Mouse (Mus musculus): Measurements from ENCODE around the gene Klhl28. TPM values are rescaled to one million over a fixed set of nuclear protein-coding genes. Genes with fewer than 3 reads are reported as not detected.
A peak's percentile ranks its signal among the peaks of the same experiment; 100 is the strongest.

Klhl28 gene
- total and polyA plus RNA-seq, 3 experiments: 3.3 to 169 (median 3.7) TPM

DNA sequence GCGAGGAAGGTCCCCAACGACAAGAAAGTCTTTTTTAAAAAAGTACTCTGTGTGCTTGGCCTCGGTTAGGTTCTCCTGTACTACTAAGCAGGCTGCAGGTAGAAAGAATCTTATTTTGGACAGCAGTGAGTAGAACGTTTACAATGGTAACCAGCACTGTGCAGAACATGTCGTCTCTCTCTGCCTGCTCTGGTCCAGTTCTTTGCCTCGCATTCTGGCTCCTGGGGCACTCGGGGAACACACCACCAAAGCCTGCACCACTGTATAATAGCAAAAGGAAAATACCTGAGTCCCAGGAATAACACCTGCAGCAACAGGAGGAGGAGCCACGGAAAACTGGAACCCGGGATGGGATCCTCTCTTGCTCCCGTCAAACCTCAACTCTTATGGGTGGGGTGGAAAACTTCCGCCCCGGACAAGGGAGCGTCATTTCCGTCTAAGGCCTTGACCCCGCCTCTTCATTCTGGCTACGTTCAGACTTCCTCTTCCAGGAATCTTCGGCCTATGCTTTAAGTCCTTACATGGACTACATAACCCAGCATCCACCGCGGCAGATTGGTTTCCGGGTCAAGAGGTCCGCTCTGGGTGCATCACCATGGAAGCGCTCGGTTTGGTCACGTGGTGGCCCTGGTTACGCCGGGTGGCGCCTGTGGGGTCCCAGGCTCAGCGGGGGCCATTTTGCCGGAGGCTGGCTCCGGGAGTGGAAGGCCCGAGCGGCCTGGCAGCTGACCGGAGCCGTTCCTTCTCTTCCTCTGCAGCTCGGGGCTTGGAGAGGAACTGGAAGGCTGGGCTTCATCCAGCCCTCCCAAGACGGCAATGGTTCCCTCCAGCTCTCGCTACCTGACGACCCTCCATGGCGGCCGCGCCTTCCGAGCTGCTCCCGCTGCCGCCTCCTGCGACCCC lies at the start of gene Klhl28, which contains the start of gene Togaram1 (continued):
- peak; percentile 79 for TF ChIP-seq POLR2AphosphoS2 (IDR thresholded peaks at IDR 0.05; ENCODE audit: low read length)
- no peak for TF ChIP-seq E2F4 (IDR thresholded peaks at IDR 0.05; ENCODE audit: borderline replicate concordance, low read depth, low read length)
- peak; percentile 55 for TF ChIP-seq ETS1 (IDR thresholded peaks at IDR 0.05; ENCODE audit: low read depth, low read length)
- TF ChIP-seq MEF2A (IDR thresholded peaks at IDR 0.05; ENCODE audit: extremely low read depth, insufficient replicate concordance, low read depth, low read length, poor library complexity, severe bottlenecking): peak; percentile 59; the same call in 1 of the 2 replicates
- TF ChIP-seq ELF1 (IDR thresholded peaks at IDR 0.05; ENCODE audit: low read depth, low read length): peak; percentile 95

GRCm38 (mm10) chr12:65007725-65008124 lies 42.4 kb upstream of the Klhl28 start:
- Histone ChIP-seq H3K36me3 (ENCODE audit: control insufficient read depth in 1 of 2, insufficient read depth in 2 of 2, low read length in 2 of 2) (peaks cover 13 to 49% of the 10 kb centered on the region in 2 experiments), H3K27me3 (ENCODE audit: control insufficient read depth in 1 of 2, insufficient read depth in 2 of 2, low read length in 2 of 2) (no peaks in the 10 kb centered on the region), H3K4me1 (ENCODE audit: control insufficient read depth in 1 of 2, insufficient read depth in 2 of 2, low read length in 2 of 2) (peaks cover 2 to 8% of the 10 kb centered on the region in 2 experiments; a peak in 3 of 4 replicates), H3K9me3 (replicated peaks; ENCODE audit: insufficient read depth, low read length) (no peaks in the 10 kb centered on the region), H3K27ac (ENCODE audit: control insufficient read depth, low read depth, low read length) (no peak overlapping the region), H3K79me2 (ENCODE audit: control insufficient read depth, insufficient read depth, low read length, poor library complexity) (no peaks in the 10 kb centered on the region), H3K4me3 (ENCODE audit: control insufficient read depth in 1 of 2, insufficient read depth in 1 of 2, low read depth in 2 of 2, low read length in 2 of 2) (no peak overlapping the region), H3K9ac (ENCODE audit: control insufficient read depth, low read depth, low read length, poor library complexity, severe bottlenecking) (no peak overlapping the region)
- TF ChIP-seq EP300 (IDR thresholded peaks at IDR 0.05; ENCODE audit: low read depth in 1 of 2, low read length in 2 of 2) (peak; percentile 25 to 55; a peak in 2 of 4 replicates), HCFC1 (IDR thresholded peaks at IDR 0.05; ENCODE audit: low read depth, low read length) (no peak), POLR2AphosphoS2 (IDR thresholded peaks at IDR 0.05; ENCODE audit: low read length) (no peak), E2F4 (IDR thresholded peaks at IDR 0.05; ENCODE audit: borderline replicate concordance, low read depth, low read length) (no peak), ZMIZ1 (IDR thresholded peaks at IDR 0.05; ENCODE audit: low read depth, low read length) (no peak), UBTF (IDR thresholded peaks at IDR 0.05; ENCODE audit: borderline replicate concordance, insufficient read depth, low read depth, low read length) (no peak), MEF2A (IDR thresholded peaks at IDR 0.05; ENCODE audit: extremely low read depth, insufficient replicate concordance, low read depth, low read length, poor library complexity, severe bottlenecking) (no peak), MXI1 (IDR thresholded peaks at IDR 0.05; ENCODE audit: low read depth, low read length) (no peak), NRF1 (IDR thresholded peaks at IDR 0.05; ENCODE audit: insufficient read depth, low read depth, low read length, poor library complexity, severe bottlenecking) (no peak), POLR2AphosphoS5 (IDR thresholded peaks at IDR 0.05; ENCODE audit: borderline replicate concordance, low read depth, low read length) (no peak), CHD2 (IDR thresholded peaks at IDR 0.05; ENCODE audit: low read length) (no peak), TAL1 (IDR thresholded peaks at IDR 0.05; ENCODE audit: low read length) (no peak), GATA1 (IDR thresholded peaks at IDR 0.05; ENCODE audit: low read depth, low read length) (peak; percentile 52), JUND (IDR thresholded peaks at IDR 0.05; ENCODE audit: low read depth, low read length) (no peak), BHLHE40 (IDR thresholded peaks at IDR 0.05; ENCODE audit: borderline replicate concordance, low read depth, low read length) (no peak)
- no peak for DNase-seq (ENCODE audit: low read depth, low spot score)
